Mouse (Mus musculus): ENCODE results near the gene Zdhhc17. TPM values are rescaled to one million over a fixed set of nuclear protein-coding genes. Genes with fewer than 3 reads are reported as not detected.
A peak's percentile ranks its signal among the peaks of the same experiment; 100 is the strongest.

Zdhhc17 gene
- total and polyA plus RNA-seq, 3 experiments = 5.8 to 8.0 (median 7.3) TPM

GRCm38 (mm10) chr10:110935669-110936068, 74.3 kb downstream of the Zdhhc17 start:
- Histone ChIP-seq H3K4me2 (ENCODE audit: insufficient read depth, low read depth, poor library complexity, severe bottlenecking) (no peak overlapping the region), H3K9ac (ENCODE audit: insufficient read depth, low read depth) (no peak overlapping the region), H3K36me3 (replicated peaks in 1 of 2; ENCODE audit: control insufficient read depth in 1 of 2, insufficient read depth in 1 of 2, low read length in 1 of 2) (no peaks in the 10 kb centered on the region), H3K4me1 (ENCODE audit: control insufficient read depth in 1 of 2, insufficient read depth in 2 of 2) (peaks cover 0 to 7% of the 10 kb centered on the region in 2 experiments; a peak in 2 of 4 replicates), H3K27me3 (replicated peaks) (no peaks in the 10 kb centered on the region), H3K79me2 (replicated peaks; ENCODE audit: control insufficient read depth, extremely low read depth, insufficient read depth, poor library complexity, severe bottlenecking) (no peaks in the 10 kb centered on the region), H3K4me3 (replicated peaks in 1 of 3; ENCODE audit: low read depth in 2 of 3, low read length in 2 of 3, poor library complexity in 1 of 3) (no peak overlapping the region), H3K27ac (ENCODE audit: insufficient read depth, low read depth) (no peak overlapping the region), H3K9me3 (replicated peaks; ENCODE audit: low read length) (no peaks in the 10 kb centered on the region)
- in situ Hi-C loops (cut with MboI; ENCODE audit: low pct_ligation_motif_present, low pct_unique_long_range_greater_than_20kb, low sequenced_read_pairs) (no loop called here), dilution Hi-C loops (cut with MboI; ENCODE audit: extremely low pct_ligation_motif_present, extremely low pct_unique_long_range_greater_than_20kb, low sequenced_read_pairs) (no loop called here)
- DNase-seq (ENCODE audit: extremely low read depth) = no peak
- TF ChIP-seq POLR2AphosphoS2 (IDR thresholded peaks at IDR 0.05; ENCODE audit: low read depth, low read length) (no peak), ETS1 (conservative IDR thresholded peaks at IDR 0.05; ENCODE audit: low read depth, low read length) (no peak), CHD1 (IDR thresholded peaks at IDR 0.05; ENCODE audit: low read depth, low read length) (no peak), NELFE (IDR thresholded peaks at IDR 0.05; ENCODE audit: low read depth, low read length) (no peak), PAX5 (IDR thresholded peaks at IDR 0.05; ENCODE audit: low read length) (no peak), SMC3 (IDR thresholded peaks at IDR 0.05; ENCODE audit: low read depth, low read length) (no peak), MAX (IDR thresholded peaks at IDR 0.05; ENCODE audit: low read length) (no peak), POLR2A (IDR thresholded peaks at IDR 0.05; ENCODE audit: low read depth, low read length) (no peak), IRF4 (IDR thresholded peaks at IDR 0.05; ENCODE audit: low read depth, low read length) (no peak), SIN3A (IDR thresholded peaks at IDR 0.05; ENCODE audit: low read length) (no peak)

- no peak overlapping the region for H3K9ac ChIP-seq (ENCODE audit: insufficient read depth, low read depth)
- in situ Hi-C loops (cut with MboI; ENCODE audit: low pct_ligation_motif_present, low pct_unique_long_range_greater_than_20kb, low sequenced_read_pairs) = no loop called here
- no peaks in the 10 kb centered on the region for H3K79me2 ChIP-seq (replicated peaks; ENCODE audit: control insufficient read depth, extremely low read depth, insufficient read depth, poor library complexity, severe bottlenecking)
Observed at GRCm38 (mm10) chr10:110935081-110935480, 74.9 kb downstream of the Zdhhc17 start.

GRCm38 (mm10) chr10:110933584-110933983, 76.4 kb downstream of the Zdhhc17 start:
- Histone ChIP-seq H3K36me3 (replicated peaks in 1 of 2; ENCODE audit: control insufficient read depth in 1 of 2, insufficient read depth in 1 of 2, low read length in 1 of 2) (no peaks in the 10 kb centered on the region), H3K4me2 (ENCODE audit: insufficient read depth, low read depth, poor library complexity, severe bottlenecking) (no peak overlapping the region), H3K27me3 (replicated peaks) (no peaks in the 10 kb centered on the region), H3K4me3 (replicated peaks in 1 of 3; ENCODE audit: low read depth in 2 of 3, low read length in 2 of 3, poor library complexity in 1 of 3) (no peak overlapping the region), H3K4me1 (ENCODE audit: control insufficient read depth in 1 of 2, insufficient read depth in 2 of 2) (no peaks in the 10 kb centered on the region), H3K9ac (ENCODE audit: insufficient read depth, low read depth) (no peak overlapping the region), H3K27ac (ENCODE audit: insufficient read depth, low read depth) (no peak overlapping the region), H3K9me3 (replicated peaks; ENCODE audit: low read length) (no peaks in the 10 kb centered on the region), H3K79me2 (replicated peaks; ENCODE audit: control insufficient read depth, extremely low read depth, insufficient read depth, poor library complexity, severe bottlenecking) (no peaks in the 10 kb centered on the region)
- in situ Hi-C loops (cut with MboI; ENCODE audit: low pct_ligation_motif_present, low pct_unique_long_range_greater_than_20kb, low sequenced_read_pairs) (no loop called here), dilution Hi-C loops (cut with MboI; ENCODE audit: extremely low pct_ligation_motif_present, extremely low pct_unique_long_range_greater_than_20kb, low sequenced_read_pairs) (no loop called here)
- DNase-seq (ENCODE audit: extremely low read depth) = no peak
- peak; percentile 25; the same call in 1 of the 2 replicates for TF ChIP-seq ZNF384 (IDR thresholded peaks at IDR 0.05; ENCODE audit: low read depth, low read length)
- no peak for TF ChIP-seq MEF2A (IDR thresholded peaks at IDR 0.05; ENCODE audit: borderline replicate concordance, low read depth, low read length)

More at GRCm38 (mm10) chr10:110935081-110935480, 74.9 kb downstream of the Zdhhc17 start:
- H3K4me2 ChIP-seq (ENCODE audit: insufficient read depth, low read depth, poor library complexity, severe bottlenecking) = no peak overlapping the region
- H3K4me3 ChIP-seq (replicated peaks in 1 of 3; ENCODE audit: low read depth in 2 of 3, low read length in 2 of 3, poor library complexity in 1 of 3) = no peak overlapping the region
- DNase-seq (ENCODE audit: extremely low read depth) = no peak
- no peak overlapping the region for H3K27ac ChIP-seq (ENCODE audit: insufficient read depth, low read depth)
- no peaks in the 10 kb centered on the region for H3K36me3 ChIP-seq (replicated peaks in 1 of 2; ENCODE audit: control insufficient read depth in 1 of 2, insufficient read depth in 1 of 2, low read length in 1 of 2)
- H3K9me3 ChIP-seq (replicated peaks; ENCODE audit: low read length) = no peaks in the 10 kb centered on the region
- peaks cover 0 to 5% of the 10 kb centered on the region in 2 experiments; a peak in 2 of 4 replicates for H3K4me1 ChIP-seq (ENCODE audit: control insufficient read depth in 1 of 2, insufficient read depth in 2 of 2)
- H3K27me3 ChIP-seq (replicated peaks) = no peaks in the 10 kb centered on the region
- dilution Hi-C loops (cut with MboI; ENCODE audit: extremely low pct_ligation_motif_present, extremely low pct_unique_long_range_greater_than_20kb, low sequenced_read_pairs) = no loop called here
- no peak for TF ChIP-seq MXI1 (IDR thresholded peaks at IDR 0.05; ENCODE audit: low read depth, low read length)
- TF ChIP-seq RAD21 (IDR thresholded peaks at IDR 0.05; ENCODE audit: low read depth, low read length) = no peak
- TF ChIP-seq PAX5 (IDR thresholded peaks at IDR 0.05; ENCODE audit: low read length) = no peak
- TF ChIP-seq HCFC1 (IDR thresholded peaks at IDR 0.05; ENCODE audit: low read depth, low read length) = no peak
- no peak for TF ChIP-seq MEF2A (IDR thresholded peaks at IDR 0.05; ENCODE audit: borderline replicate concordance, low read depth, low read length)
- no peak for TF ChIP-seq POLR2A (IDR thresholded peaks at IDR 0.05; ENCODE audit: low read depth, low read length)
- TF ChIP-seq BHLHE40 (IDR thresholded peaks at IDR 0.05; ENCODE audit: low read depth, low read length) = no peak
- no peak for TF ChIP-seq E2F4 (IDR thresholded peaks at IDR 0.05; ENCODE audit: insufficient replicate concordance, low read depth, low read length)
- no peak for TF ChIP-seq MYC (IDR thresholded peaks at IDR 0.05; ENCODE audit: low read depth, low read length)
- no peak for TF ChIP-seq JUND (conservative IDR thresholded peaks at IDR 0.05; ENCODE audit: low read depth, low read length)
- TF ChIP-seq UBTF (IDR thresholded peaks at IDR 0.05; ENCODE audit: low read depth, low read length) = no peak
- TF ChIP-seq USF2 (conservative IDR thresholded peaks at IDR 0.05; ENCODE audit: low read depth, low read length) = no peak
- TF ChIP-seq ZC3H11A (IDR thresholded peaks at IDR 0.05; ENCODE audit: low read depth, low read length) = no peak
- no peak for TF ChIP-seq MAZ (IDR thresholded peaks at IDR 0.05; ENCODE audit: low read depth, low read length)
- TF ChIP-seq KAT2A (IDR thresholded peaks at IDR 0.05; ENCODE audit: insufficient replicate concordance, low read length) = no peak
